Mouse (Mus musculus) layer of hippocampus, adult 2 months (tissue): ENCODE results near the gene Klk14. TPM values are rescaled to one million over a fixed set of nuclear protein-coding genes. Genes with fewer than 3 reads are reported as not detected.
"Not testable (repeated sequence)": the region's sequence is repeated elsewhere in the genome, so short reads cannot be mapped to it uniquely, and the experiment has no call there.

Experiments used
- DNase-seq, 2 experiments: peaks; one replicate each; pipeline ENCODE4 v3.0.0; 2022; ENCODE audit warnings: low spot score in 2 of 2
- H3K27ac ChIP-seq: fragments of 200-600 bp; 2 replicates; pipeline ENCODE4 v1.8.1; 2022
- H3K4me3 ChIP-seq: fragments of 200-600 bp; 2 replicates; pipeline ENCODE4 v1.8.1; 2022; ENCODE audit warnings: mild to moderate bottlenecking
- CTCF ChIP-seq: fragments of 200-600 bp; conservative IDR thresholded peaks from 2 replicates; pipeline ENCODE4 v1.8.1; 2022; ENCODE audit warnings: antibody characterized with exemption, mild to moderate bottlenecking, moderate library complexity
- total RNA-seq, 2 experiments: library from RNA; stranded (reverse); gene quantifications; 2 replicates each; pipeline ENCODE4 v1.2.3; 2021

Gene Klk14
- total RNA-seq, 2 experiments from 2014 or later, result not detected

- no peak for DNase-seq
- Histone ChIP-seq H3K27ac (no peak overlapping the region), H3K4me3 (no peak overlapping the region)
- TF ChIP-seq CTCF, result no peak
Observed at GRCm38 (mm10) chr7:43675091-43675490, 15.1 kb upstream of the Klk14 start.

GRCm38 (mm10) chr7:43678517-43678916 is 11.7 kb upstream of the Klk14 start:
- Histone ChIP-seq H3K4me3 (no peak overlapping the region), H3K27ac (no peak overlapping the region)
- DNase-seq, result peak in 1 of 2 experiments; percentile 46
- TF ChIP-seq CTCF, result peak; percentile 86

GRCm38 (mm10) chr7:43680960-43681359 is 9.3 kb upstream of the Klk14 start:
- H3K4me3 ChIP-seq, result no peak overlapping the region
- no peak overlapping the region for H3K27ac ChIP-seq
- peak; percentile 96 for TF ChIP-seq CTCF
- peak; percentile 55 to 80 for DNase-seq

- H3K27ac ChIP-seq, H3K4me3 ChIP-seq, DNase-seq: not testable (repeated sequence)
- TF ChIP-seq CTCF, result peak; percentile 47
Observed at GRCm38 (mm10) chr7:43682511-43682910, 7.7 kb upstream of the Klk14 start.

GRCm38 (mm10) chr7:43685088-43685487 is 5.1 kb upstream of the Klk14 start:
- Histone ChIP-seq H3K4me3 (no peak overlapping the region), H3K27ac (no peak overlapping the region)
- no peak for DNase-seq
- no peak for TF ChIP-seq CTCF

- no peak for DNase-seq
- TF ChIP-seq CTCF, result no peak
- no peak overlapping the region for H3K27ac ChIP-seq
- no peak overlapping the region for H3K4me3 ChIP-seq
Observed at GRCm38 (mm10) chr7:43710031-43710430, 19.8 kb downstream of the Klk14 start.

- no peak within 1 kb of the TSS for H3K27ac ChIP-seq
- no peak for TF ChIP-seq CTCF
- no peak for DNase-seq
- H3K4me3 ChIP-seq, result no peak within 1 kb of the TSS
Observed at GRCm38 (mm10) chr7:43712267-43712666, 22.0 kb downstream of the Klk14 start, which contains the start of gene Klk13. TSS of gene Klk13 (plus strand) at chr7:43712567.

GRCm38 (mm10) chr7:43712917-43713316 is 22.7 kb downstream of the Klk14 start:
- Histone ChIP-seq H3K4me3 (no peak overlapping the region), H3K27ac (no peak overlapping the region)
- DNase-seq, result no peak
- no peak for TF ChIP-seq CTCF

- Histone ChIP-seq H3K27ac (no peak overlapping the region), H3K4me3 (no peak overlapping the region)
- no peak for TF ChIP-seq CTCF
- DNase-seq, result no peak
Observed at GRCm38 (mm10) chr7:43713741-43714351, 23.6 kb downstream of the Klk14 start.

Other genes starting within 250 kb of the Klk14 start
- not detected for gene Cldnd2, start 249.6 kb upstream of the Klk14 start, total RNA-seq
- gene Etfb, start 246.3 kb upstream of the Klk14 start, total RNA-seq, result 10 to 100 TPM; 72.9 to 76.6 TPM
- under 1 TPM in 1 of 2 experiments, not detected in 1; 0.90 TPM for gene Gm45233, start 246.3 kb upstream of the Klk14 start, total RNA-seq
- gene Vsig10l, start 227.3 kb upstream of the Klk14 start, total RNA-seq, result 1 to 10 TPM; 1.5 to 2.2 TPM
- 10 to 100 TPM; 24.8 TPM for gene Iglon5, start 200.3 kb upstream of the Klk14 start, total RNA-seq
- gene 4931406B18Rik, start 184.5 kb upstream of the Klk14 start, total RNA-seq, result not detected
- gene Cd33, start 146.0 kb upstream of the Klk14 start, total RNA-seq, result 1 to 10 TPM; 3.5 to 5.7 TPM
- gene Zfp658, start 128.2 kb upstream of the Klk14 start, total RNA-seq, result 1 to 10 TPM; 4.4 to 4.9 TPM
- gene Zfp719, start 110.8 kb upstream of the Klk14 start, total RNA-seq, result 10 to 100 TPM; 19.5 to 19.8 TPM
- under 1 TPM in 1 of 2 experiments, not detected in 1; 0.27 TPM for gene Zfp819, start 83.2 kb upstream of the Klk14 start, total RNA-seq
- not detected for gene Ceacam18, start 55.7 kb upstream of the Klk14 start, total RNA-seq
- gene Siglece, start 30.3 kb upstream of the Klk14 start, total RNA-seq, result 1 to 10 TPM in 1 of 2 experiments, under 1 TPM in 1; 0.97 to 1.3 TPM
- gene Ctu1, start 18.4 kb upstream of the Klk14 start, total RNA-seq, result 10 to 100 TPM; 10.9 to 11.1 TPM
- gene Klk13, start 22.1 kb downstream of the Klk14 start, total RNA-seq, result not detected
- gene Klk12, start 78.5 kb downstream of the Klk14 start, total RNA-seq, result not detected
- not detected for gene Klk11, start 84.2 kb downstream of the Klk14 start, total RNA-seq
- gene Klk10, start 90.6 kb downstream of the Klk14 start, total RNA-seq, result 1 to 10 TPM; 1.5 to 1.7 TPM
- not detected for gene Klk9, start 101.5 kb downstream of the Klk14 start, total RNA-seq
- gene Klk8, start 107.2 kb downstream of the Klk14 start, total RNA-seq, result 10 to 100 TPM; 25.2 to 27.6 TPM
- gene Klk7, start 120.9 kb downstream of the Klk14 start, total RNA-seq, result under 1 TPM; 0.25 to 0.26 TPM
- gene Klk6, start 134.1 kb downstream of the Klk14 start, total RNA-seq, result under 1 TPM in 1 of 2 experiments, not detected in 1; 0.87 TPM
- gene Klk5, start 151.6 kb downstream of the Klk14 start, total RNA-seq, result not detected
- gene Klk4, start 190.7 kb downstream of the Klk14 start, total RNA-seq, result not detected
- not detected for gene Klk15, start 243.3 kb downstream of the Klk14 start, total RNA-seq